Mouse (Mus musculus) cortical plate, adult 2 months (tissue): ENCODE measurements at regions not wholly inside any gene's neighbourhood (a gene's known extent, or its start where the extent isn't known, plus 50 kb on each side); places are given as distances from the start of the nearest gene placed in this dataset.

Experiments used
- CTCF ChIP-seq: fragments of 200-500 bp; IDR thresholded peaks from 2 replicates; pipeline ENCODE4 v1.5.1; 2011; ENCODE audit warnings: mild to moderate bottlenecking, control low read depth, low read length; ENCODE audit not compliant: insufficient read depth; ENCODE audit errors: extremely low read depth
- POLR2A ChIP-seq: fragments of 200-500 bp; IDR thresholded peaks from 2 replicates; pipeline ENCODE4 v1.6.1; 2011; ENCODE audit warnings: mild to moderate bottlenecking, low read length, control low read depth; ENCODE audit not compliant: insufficient read depth; ENCODE audit errors: extremely low read depth

- no peak for TF ChIP-seq CTCF
- TF ChIP-seq POLR2A = no peak
These were observed 487.3 kb upstream of the Fam92a start for GRCm38 (mm10) chr4:12659084-12659483.
